Mouse (Mus musculus) heart, postnatal 0 days (tissue): ENCODE measurements around the gene Gm11549. TPM values are rescaled to one million over a fixed set of nuclear protein-coding genes. Genes with fewer than 3 reads are reported as not detected.

Experiments used
- ATAC-seq: fragments of 200-750 bp; cut with Nextera tagmentation; 2 replicates; pipeline ENCODE4 v1.8.0; 2017; ENCODE audit warnings: low read depth, moderate number of reproducible peaks, moderate library complexity; ENCODE audit not compliant: insufficient read depth
- DNase-seq: peaks from one replicate; pipeline ENCODE4 v3.0.0-alpha.2; 2016; ENCODE audit warnings: low spot score
- H3K27ac ChIP-seq: fragments of 300-500 bp; sonication (generic); 2 replicates; pipeline ENCODE4 v1.5.1; 2014; ENCODE audit warnings: low read depth, mild to moderate bottlenecking
- H3K27me3 ChIP-seq: fragments of 300-500 bp; sonication (generic); 2 replicates; pipeline ENCODE4 v1.6.1; 2014; ENCODE audit warnings: low read length, mixed read lengths; ENCODE audit not compliant: control insufficient read depth, insufficient read depth
- H3K36me3 ChIP-seq: fragments of 300-500 bp; sonication (generic); replicated peaks from 2 replicates; pipeline ENCODE4 v1.6.1; 2014; ENCODE audit warnings: low read length, mixed read lengths; ENCODE audit not compliant: control insufficient read depth, insufficient read depth
- H3K4me1 ChIP-seq: fragments of 300-500 bp; sonication (generic); 2 replicates; pipeline ENCODE4 v1.6.1; 2014; ENCODE audit warnings: antibody characterized with exemption; ENCODE audit not compliant: control insufficient read depth, insufficient read depth
- H3K4me2 ChIP-seq: fragments of 300-500 bp; sonication (generic); 2 replicates; pipeline ENCODE4 v1.6.1; 2014; ENCODE audit warnings: low read depth, mild to moderate bottlenecking, low read length, moderate library complexity
- H3K4me3 ChIP-seq: fragments of 300-500 bp; sonication (generic); 2 replicates; pipeline ENCODE4 v1.5.1; 2014; ENCODE audit warnings: low read depth, low read length
- H3K9ac ChIP-seq: fragments of 300-500 bp; sonication (generic); replicated peaks from 2 replicates; pipeline ENCODE4 v1.6.1; 2014; ENCODE audit warnings: low read depth, low read length, mixed read lengths
- H3K9me3 ChIP-seq: fragments of 300-500 bp; sonication (generic); replicated peaks from 2 replicates; pipeline ENCODE4 v1.6.1; 2016; ENCODE audit warnings: low read length; ENCODE audit not compliant: control insufficient read depth
- CTCF ChIP-seq: IDR thresholded peaks from 2 replicates; pipeline ENCODE4 v1.5.1; 2016; ENCODE audit warnings: antibody characterized with exemption, control low read depth, low read depth
- EP300 ChIP-seq: IDR thresholded peaks from 2 replicates; pipeline ENCODE4 v1.6.1; 2016; ENCODE audit warnings: antibody characterized with exemption, low read depth
- WGBS: fragments of 180-500 bp; shearing (Covaris S2); extraction: QIAGEN DNeasy Blood & Tissue Kit; methylation state at CpG from one replicate; pipeline ENCODE4 v1.1.7; 2014; 5-methylcytosine and 5-hydroxymethylcytosine counted together
- polyA plus RNA-seq: library from polyadenylated mRNA; unstranded; fragments of >200 nt; fragmentation: Nextera tagmentation; extraction: Ambion mirVana; gene quantifications from 2 replicates; pipeline ENCODE4 v1.2.1, GENCODE M21; 2015
- total RNA-seq: library from RNA; depleted of rRNA; stranded (reverse); fragments of >200 nt; gene quantifications from 2 replicates; pipeline ENCODE4 v1.2.3, GENCODE M21; 2014; ENCODE audit warnings: low replicate concordance

Gene Gm11549
- total and polyA plus RNA-seq, 2 experiments from 2014 or later: 0.26 TPM; not detected in 1

GRCm38 (mm10) chr3:36531242-36531641, 9.6 kb upstream of the Gm11549 start:
- Histone ChIP-seq H3K4me2 (peak overlapping the region; percentile 63), H3K27ac (peak overlapping the region; percentile 79), H3K4me3 (no peak overlapping the region), H3K36me3 (no peaks in the 10 kb centered on the region), H3K9ac (no peak overlapping the region), H3K9me3 (no peaks in the 10 kb centered on the region), H3K4me1 (peaks cover 27% of the 10 kb centered on the region), H3K27me3 (no peaks in the 10 kb centered on the region)
- DNase-seq (peak; percentile 12), ATAC-seq (no peak)
- TF ChIP-seq CTCF: no peak
- no peak for TF ChIP-seq EP300
- WGBS: 23% methylated on average over 2 of the region's 2 CpGs

GRCm38 (mm10) chr3:36530781-36531180, 9.2 kb upstream of the Gm11549 start:
- Histone ChIP-seq H3K4me2 (peak overlapping the region; percentile 10), H3K36me3 (no peaks in the 10 kb centered on the region), H3K9me3 (no peaks in the 10 kb centered on the region), H3K27me3 (no peaks in the 10 kb centered on the region), H3K27ac (peak overlapping the region; percentile 79), H3K4me1 (peaks cover 27% of the 10 kb centered on the region), H3K9ac (no peak overlapping the region), H3K4me3 (no peak overlapping the region)
- peak; percentile 59 for ATAC-seq
- WGBS: 30% methylated on average over 5 of the region's 5 CpGs
- DNase-seq: no peak
- TF ChIP-seq CTCF (no peak), EP300 (no peak)

GRCm38 (mm10) chr3:36530345-36530744, 8.7 kb upstream of the Gm11549 start:
- TF ChIP-seq CTCF (no peak), EP300 (no peak)
- no peaks in the 10 kb centered on the region for H3K9me3 ChIP-seq
- ATAC-seq (peak; percentile 88), DNase-seq (peak; percentile 51)
- WGBS: 37% methylated on average over 6 of the region's 6 CpGs
- no peak overlapping the region for H3K4me3 ChIP-seq
- H3K27me3 ChIP-seq: no peaks in the 10 kb centered on the region
- peak overlapping the region; percentile 79 for H3K27ac ChIP-seq
- peak overlapping the region; percentile 10 for H3K4me2 ChIP-seq
- H3K9ac ChIP-seq: no peak overlapping the region
- no peaks in the 10 kb centered on the region for H3K36me3 ChIP-seq
- H3K4me1 ChIP-seq: peaks cover 27% of the 10 kb centered on the region

GRCm38 (mm10) chr3:36524466-36524865, 2.9 kb upstream of the Gm11549 start:
- peaks cover 3% of the 10 kb centered on the region; the same call in 1 of the 2 replicates for H3K4me1 ChIP-seq
- H3K27me3 ChIP-seq: peaks cover 24% of the 10 kb centered on the region
- no peak overlapping the region for H3K4me3 ChIP-seq
- H3K9me3 ChIP-seq: no peaks in the 10 kb centered on the region
- no peak overlapping the region for H3K4me2 ChIP-seq
- no peaks in the 10 kb centered on the region for H3K36me3 ChIP-seq
- H3K27ac ChIP-seq: no peak overlapping the region
- no peak for DNase-seq
- no peak for TF ChIP-seq EP300
- TF ChIP-seq CTCF: no peak
- WGBS: 39% methylated on average over 3 of the region's 3 CpGs
- no peak for ATAC-seq
- no peak overlapping the region for H3K9ac ChIP-seq

GRCm38 (mm10) chr3:36522137-36522536, 524 bp upstream of the Gm11549 start:
- H3K4me1 ChIP-seq: peaks cover 3% of the 10 kb centered on the region; the same call in 1 of the 2 replicates
- H3K27me3 ChIP-seq: peaks cover 24% of the 10 kb centered on the region
- DNase-seq (no peak), ATAC-seq (no peak)
- no peak overlapping the region for H3K4me3 ChIP-seq
- H3K9me3 ChIP-seq: no peaks in the 10 kb centered on the region
- 49% methylated on average over 4 of the region's 4 CpGs for WGBS
- no peak overlapping the region for H3K9ac ChIP-seq
- TF ChIP-seq EP300 (no peak), CTCF (no peak)
- no peak overlapping the region for H3K27ac ChIP-seq
- no peak overlapping the region for H3K4me2 ChIP-seq
- no peaks in the 10 kb centered on the region for H3K36me3 ChIP-seq

- no peak for ATAC-seq
Observed at GRCm38 (mm10) chr3:36516196-36516595, 5.4 kb downstream of the Gm11549 start.

More at GRCm38 (mm10) chr3:36516196-36516595, 5.4 kb downstream of the Gm11549 start:
- Histone ChIP-seq H3K27ac (no peak overlapping the region), H3K9me3 (no peaks in the 10 kb centered on the region), H3K36me3 (no peaks in the 10 kb centered on the region), H3K9ac (no peak overlapping the region), H3K4me3 (no peak overlapping the region), H3K27me3 (peaks cover 13% of the 10 kb centered on the region), H3K4me1 (0 out of 2 replicates have a peak, but pooled peaks cover 3% of the 10 kb centered on the region), H3K4me2 (no peak overlapping the region)
- no peak for DNase-seq
- TF ChIP-seq EP300 (no peak), CTCF (no peak)
- WGBS: 70% methylated on average over 9 of the region's 9 CpGs
